Mouse (Mus musculus) bone marrow macrophage, adult 2 months (primary cell): ENCODE data around the gene Ncstn. TPM values are rescaled to one million over a fixed set of nuclear protein-coding genes. Genes with fewer than 3 reads are reported as not detected.

Experiments used
- H3K27ac ChIP-seq: 2 replicates; pipeline ENCODE4 v1.5.1; 2012; ENCODE audit warnings: low read depth, low read length; ENCODE audit not compliant: insufficient read depth
- H3K4me1 ChIP-seq: 2 replicates; pipeline ENCODE4 v1.6.1; 2012; ENCODE audit warnings: low read length; ENCODE audit not compliant: control insufficient read depth, insufficient read depth
- H3K4me3 ChIP-seq: 2 replicates; pipeline ENCODE4 v1.5.1; 2012; ENCODE audit warnings: mild to moderate bottlenecking, low read length, moderate library complexity; ENCODE audit not compliant: insufficient read depth
- CTCF ChIP-seq: IDR thresholded peaks from 2 replicates; pipeline ENCODE4 v1.5.1; 2012; ENCODE audit warnings: low read depth, mild to moderate bottlenecking, low read length, moderate library complexity
- POLR2A ChIP-seq: IDR thresholded peaks from 2 replicates; pipeline ENCODE4 v1.6.1; 2012; ENCODE audit warnings: mild to moderate bottlenecking, low read depth, low read length, borderline replicate concordance
- polyA plus RNA-seq: library from polyadenylated mRNA; stranded (reverse); fragments of >200 nt; gene quantifications from 2 replicates; pipeline ENCODE4 v1.2.4, GENCODE M21; 2012; ENCODE audit not compliant: missing spikeins, insufficient read depth, insufficient read length

The Ncstn gene
- polyA plus RNA-seq, 1 experiment, result 142 TPM

DNA sequence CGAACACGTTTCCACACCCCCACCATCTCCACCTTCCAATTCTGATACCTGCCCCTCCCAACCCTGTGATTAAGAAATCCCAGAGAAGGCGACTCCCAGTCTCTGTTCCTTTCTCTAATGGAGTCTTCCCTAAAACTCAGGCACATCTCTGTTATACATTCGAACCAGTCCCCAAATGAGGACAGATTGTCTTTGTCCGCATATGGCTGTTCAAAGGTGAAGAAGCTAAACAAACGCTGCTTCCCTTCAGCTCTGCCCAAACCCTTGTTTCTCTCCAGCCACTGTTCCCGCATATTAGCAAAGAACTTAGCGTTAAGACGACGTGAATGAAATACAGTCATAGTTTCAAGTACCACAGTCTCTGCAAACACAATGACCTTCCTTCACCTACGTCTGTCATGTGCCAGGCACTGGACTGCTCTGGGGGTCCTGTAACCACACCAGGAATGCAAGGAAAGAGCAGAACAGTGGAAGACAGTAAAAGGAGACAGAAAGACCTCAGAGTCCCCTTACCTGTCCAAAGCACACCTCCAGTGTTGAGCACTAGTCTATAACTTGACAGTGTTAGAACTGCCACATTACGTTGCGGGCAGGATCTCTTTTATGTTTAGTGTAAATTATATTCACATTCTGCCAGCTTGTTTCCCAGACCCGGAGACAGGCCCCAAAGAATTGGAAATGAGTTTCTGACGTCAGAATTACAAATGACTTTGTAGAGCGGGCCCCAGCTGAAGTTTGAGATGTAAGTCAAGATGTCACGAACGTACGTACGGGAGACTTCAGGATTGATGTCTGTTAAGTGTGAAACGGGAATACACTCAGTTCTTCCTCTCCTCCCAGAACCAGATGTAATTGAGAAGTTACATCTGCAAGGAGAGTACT, 54.0 kb downstream of the Ncstn start, which contains the start of gene Vangl2:
Gene Vangl2, minus strand, starts transcription at position 51 of the 882 bp plus-strand sequence.
- peak within 1 kb of the TSS; percentile 24; the same call in 1 of the 2 replicates for H3K4me3 ChIP-seq
- H3K27ac ChIP-seq, result no peak within 1 kb of the TSS
- TF ChIP-seq CTCF (no peak), POLR2A (no peak)
- no peaks in the 10 kb centered on the region for H3K4me1 ChIP-seq

GRCm38 (mm10) chr1:172027809-172028102, 54.8 kb downstream of the Ncstn start:
- no peak overlapping the region for H3K4me3 ChIP-seq
- H3K4me1 ChIP-seq, result no peaks in the 10 kb centered on the region
- no peak overlapping the region for H3K27ac ChIP-seq
- TF ChIP-seq CTCF (no peak), POLR2A (no peak)

GRCm38 (mm10) chr1:172027010-172027808, 55.4 kb downstream of the Ncstn start:
- TF ChIP-seq CTCF (no peak), POLR2A (no peak)
- H3K4me1 ChIP-seq, result no peaks in the 10 kb centered on the region
- peak overlapping the region; percentile 64 for H3K4me3 ChIP-seq
- no peak overlapping the region for H3K27ac ChIP-seq

DNA sequence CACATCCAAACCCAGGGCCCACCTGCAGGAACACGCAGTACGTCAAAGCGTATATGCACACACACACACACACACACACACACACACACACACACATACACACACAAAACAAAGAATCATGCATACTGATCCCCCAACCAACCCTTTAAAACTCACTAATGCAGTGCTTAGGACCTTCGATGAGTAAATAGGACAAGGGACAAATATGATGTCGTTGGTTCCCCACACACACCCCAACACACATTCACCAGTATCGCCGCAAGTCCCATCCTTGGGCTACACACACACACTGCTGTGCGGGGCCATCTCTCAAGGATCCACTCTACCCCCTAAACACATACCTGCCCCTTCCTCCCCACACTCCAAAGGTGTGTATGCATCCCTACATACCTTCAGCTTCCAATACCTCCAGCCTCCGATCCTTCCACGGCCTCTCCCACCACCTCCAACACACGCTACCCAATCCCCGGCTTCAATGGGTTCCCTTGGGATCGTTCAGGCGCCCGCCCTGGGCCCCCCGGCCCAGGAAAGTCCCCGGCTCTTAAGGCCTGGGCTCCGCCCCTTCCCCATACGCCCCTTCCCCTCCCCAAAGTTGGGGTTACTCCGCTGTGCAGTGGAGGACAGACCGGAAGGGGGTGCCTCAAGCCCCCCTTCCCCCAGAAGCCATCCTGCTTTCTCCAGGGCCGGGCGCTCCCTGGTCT, 56.2 kb downstream of the Ncstn start:
- H3K27ac ChIP-seq, result no peak overlapping the region
- H3K4me3 ChIP-seq, result peak overlapping the region; percentile 64
- H3K4me1 ChIP-seq, result no peaks in the 10 kb centered on the region
- no peak for TF ChIP-seq CTCF
- no peak for TF ChIP-seq POLR2A

GRCm38 (mm10) chr1:172025201-172025904, 57.2 kb downstream of the Ncstn start:
- Histone ChIP-seq H3K4me3 (no peak overlapping the region), H3K4me1 (no peaks in the 10 kb centered on the region), H3K27ac (no peak overlapping the region)
- no peak for TF ChIP-seq CTCF
- TF ChIP-seq POLR2A, result no peak

DNA sequence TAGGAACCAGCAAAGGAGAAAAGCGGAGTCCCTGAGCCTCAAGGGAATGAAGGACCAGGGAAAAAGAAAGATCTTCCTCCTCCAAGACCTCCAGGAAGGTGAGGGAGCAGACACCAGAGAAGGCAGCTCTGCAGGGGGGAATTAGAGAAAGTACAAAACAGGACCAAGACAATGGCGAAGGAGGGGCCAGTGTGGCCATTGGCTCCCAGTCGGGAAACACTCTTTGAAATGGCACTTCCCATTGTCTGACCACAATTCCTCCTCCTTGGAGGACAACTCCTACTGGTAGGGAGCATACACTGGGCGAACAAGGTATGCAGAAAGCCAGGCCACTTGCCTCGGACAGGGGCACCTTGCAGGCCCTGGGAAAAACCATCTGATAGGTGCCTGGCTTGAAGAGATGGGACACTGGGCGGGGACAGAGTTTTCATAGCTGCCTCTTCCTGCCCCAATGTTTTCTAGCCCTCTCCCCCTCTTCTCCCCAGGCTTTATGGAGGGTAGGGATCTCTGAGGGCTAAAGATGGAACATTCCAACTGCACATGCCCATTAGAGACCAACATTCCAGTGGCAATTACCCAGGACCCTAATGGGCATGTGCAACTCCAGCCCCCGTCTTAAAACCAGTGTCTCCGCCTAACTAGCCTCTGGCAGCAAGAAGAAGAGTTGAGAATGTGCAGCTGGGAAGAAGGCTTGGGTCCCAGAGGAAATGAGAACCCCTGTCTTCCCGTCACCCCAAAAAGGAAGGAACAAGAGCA, 58.3 kb downstream of the Ncstn start:
- Histone ChIP-seq H3K4me3 (no peak overlapping the region), H3K4me1 (no peaks in the 10 kb centered on the region), H3K27ac (no peak overlapping the region)
- TF ChIP-seq POLR2A, result no peak
- TF ChIP-seq CTCF, result no peak

- TF ChIP-seq CTCF, result no peak
- TF ChIP-seq POLR2A, result no peak
- peaks cover 24% of the 10 kb centered on the region for H3K4me1 ChIP-seq
- no peak overlapping the region for H3K27ac ChIP-seq
- H3K4me3 ChIP-seq, result no peak overlapping the region
Observed at GRCm38 (mm10) chr1:172019863-172020521, 62.6 kb downstream of the Ncstn start.

- H3K27ac ChIP-seq, result no peak overlapping the region
- no peak overlapping the region for H3K4me3 ChIP-seq
- TF ChIP-seq CTCF, result no peak
- TF ChIP-seq POLR2A, result no peak
- H3K4me1 ChIP-seq, result peaks cover 24% of the 10 kb centered on the region
Observed at GRCm38 (mm10) chr1:172019339-172019738, 63.3 kb downstream of the Ncstn start.
